18 mouse cellular contexts compared by ENCODE assay signal in the genomic region with DNA sequence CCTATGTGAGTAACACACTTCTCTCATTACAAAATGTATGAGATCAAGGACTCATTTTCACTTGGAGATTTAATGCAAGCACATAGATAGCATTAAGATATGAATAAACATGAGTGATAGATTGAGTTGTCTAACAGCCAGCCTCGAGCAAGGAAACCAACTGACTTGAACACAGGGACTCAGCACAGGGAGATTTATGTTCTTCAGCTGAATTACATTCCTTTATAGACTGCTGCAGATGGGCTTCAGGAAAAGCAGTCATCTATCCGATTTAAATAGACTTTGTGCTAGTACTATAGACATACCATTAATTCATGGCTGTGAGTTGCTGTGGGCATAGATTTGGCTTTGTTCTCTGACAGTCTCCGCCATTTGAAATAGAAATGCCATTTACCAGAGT.
"Had no signal": no experiment of that assay in that cellular context is flagged by ENCODE, and none has a peak within 500 bp of the region (broad histone marks: within the 10 kb centered on the region; RNA-seq: fewer than 3 reads in every experiment).

No protein-coding gene starts in this region.

- H3K9ac ChIP-seq: limb, embryonic 15.5 days; liver, embryonic 13.5 days; liver, postnatal 0 days; lung, embryonic 15.5 days had no signal

- H3K9me3 ChIP-seq: limb, embryonic 15.5 days; liver, embryonic 13.5 days; lung, embryonic 15.5 days had no signal

- DNase-seq: kidney, adult 8-10 months; kidney, postnatal 25 days; layer of hippocampus, adult 9-11 months; layer of hippocampus, postnatal 36 days; liver, embryonic 13.5 days; liver, postnatal 0 days; lung, postnatal 14 days; retina, postnatal 1 day; right cerebral cortex, postnatal 4 days; spleen, adult 18-20 months; thymus, adult 18-20 months; thymus, postnatal 14 days had no signal

- ATAC-seq: intestine, postnatal 0 days; liver, postnatal 0 days had no signal

- H3K4me2 ChIP-seq: limb, embryonic 15.5 days; liver, embryonic 13.5 days; lung, embryonic 15.5 days had no signal

- H3K36me3 ChIP-seq: limb, embryonic 15.5 days; liver, embryonic 13.5 days; lung, embryonic 15.5 days had no signal

- H3K4me1 ChIP-seq: limb, embryonic 15.5 days; liver, embryonic 13.5 days; lung, embryonic 15.5 days; megakaryocyte, embryonic 14.5 days had no signal

- H3K27me3 ChIP-seq: limb, embryonic 15.5 days; liver, embryonic 13.5 days; lung, embryonic 15.5 days; megakaryocyte, embryonic 14.5 days had no signal

- H3K27ac ChIP-seq: limb, embryonic 15.5 days; liver, embryonic 13.5 days; lung, embryonic 15.5 days; macrophage had no signal

- H3K4me3 ChIP-seq: limb, embryonic 15.5 days; liver, embryonic 13.5 days; lung, embryonic 15.5 days; megakaryocyte, embryonic 14.5 days; myocyte had no signal
